Mouse (Mus musculus): ENCODE data around the gene Ptprg.
A peak's percentile ranks its signal among the peaks of the same experiment; 100 is the strongest.

Ptprg gene

GRCm38 (mm10) chr14:11617362-11617761 lies 64.0 kb downstream of the Ptprg start:
- no peak for DNase-seq (ENCODE audit: extremely low spot score, low spot score)

- DNase-seq (ENCODE audit: extremely low spot score, low spot score) = no peak
Observed at GRCm38 (mm10) chr14:11618140-11618705, 64.9 kb downstream of the Ptprg start.

GRCm38 (mm10) chr14:11619606-11620005 lies 66.3 kb downstream of the Ptprg start:
- DNase-seq (ENCODE audit: extremely low spot score, low spot score) = no peak

- no peak for DNase-seq (ENCODE audit: extremely low spot score, low spot score)
Observed at GRCm38 (mm10) chr14:11620314-11620713, 67.0 kb downstream of the Ptprg start.

GRCm38 (mm10) chr14:11620962-11621568 lies 67.7 kb downstream of the Ptprg start:
- no peak for DNase-seq (ENCODE audit: extremely low spot score, low spot score)

GRCm38 (mm10) chr14:11623576-11623975 lies 70.2 kb downstream of the Ptprg start:
- DNase-seq (ENCODE audit: extremely low spot score, low spot score) = no peak

- DNase-seq (ENCODE audit: extremely low spot score, low spot score) = no peak
Observed at GRCm38 (mm10) chr14:11630736-11631135, 77.4 kb downstream of the Ptprg start.

- DNase-seq (ENCODE audit: extremely low spot score, low spot score) = no peak
Observed at GRCm38 (mm10) chr14:11631505-11631904, 78.2 kb downstream of the Ptprg start.

- DNase-seq (ENCODE audit: extremely low spot score, low spot score) = no peak
Observed at GRCm38 (mm10) chr14:11637673-11638072, 84.3 kb downstream of the Ptprg start.

GRCm38 (mm10) chr14:11639366-11639765 lies 86.0 kb downstream of the Ptprg start:
- DNase-seq (ENCODE audit: extremely low spot score, low spot score) = no peak

- DNase-seq (ENCODE audit: extremely low spot score, low spot score) = no peak
Observed at GRCm38 (mm10) chr14:11640372-11640771, 87.0 kb downstream of the Ptprg start.

- DNase-seq (ENCODE audit: extremely low spot score, low spot score) = no peak
Observed at GRCm38 (mm10) chr14:11640996-11641395, 87.7 kb downstream of the Ptprg start.

- no peak for DNase-seq (ENCODE audit: extremely low spot score, low spot score)
Observed at GRCm38 (mm10) chr14:11642977-11643376, 89.6 kb downstream of the Ptprg start.

GRCm38 (mm10) chr14:11657374-11657773 lies 104.0 kb downstream of the Ptprg start:
- DNase-seq (ENCODE audit: extremely low spot score, low spot score) = no peak

GRCm38 (mm10) chr14:11663661-11664215 lies 110.4 kb downstream of the Ptprg start:
- DNase-seq (ENCODE audit: extremely low spot score, low spot score) = no peak

GRCm38 (mm10) chr14:11664302-11664701 lies 111.0 kb downstream of the Ptprg start:
- peak; percentile 27 for DNase-seq (ENCODE audit: extremely low spot score, low spot score)

- no peak for DNase-seq (ENCODE audit: extremely low spot score, low spot score)
Observed at GRCm38 (mm10) chr14:11665046-11665445, 111.7 kb downstream of the Ptprg start.

GRCm38 (mm10) chr14:11667762-11668161 lies 114.4 kb downstream of the Ptprg start:
- no peak for DNase-seq (ENCODE audit: extremely low spot score, low spot score)

GRCm38 (mm10) chr14:11670847-11671246 lies 117.5 kb downstream of the Ptprg start:
- no peak for DNase-seq (ENCODE audit: extremely low spot score, low spot score)

GRCm38 (mm10) chr14:11672981-11673547 lies 119.7 kb downstream of the Ptprg start:
- DNase-seq (ENCODE audit: extremely low spot score, low spot score) = no peak

- DNase-seq (ENCODE audit: extremely low spot score, low spot score) = no peak
Observed at GRCm38 (mm10) chr14:11678201-11678600, 124.9 kb downstream of the Ptprg start.

GRCm38 (mm10) chr14:11679741-11680140 lies 126.4 kb downstream of the Ptprg start:
- no peak for DNase-seq (ENCODE audit: extremely low spot score, low spot score)

GRCm38 (mm10) chr14:11680621-11681020 lies 127.3 kb downstream of the Ptprg start:
- DNase-seq (ENCODE audit: extremely low spot score, low spot score) = no peak

All from neural tube, embryonic 10.5 days (tissue).